Mouse (Mus musculus) A20 (cell line): ENCODE measurements around the gene Isx.

ENCODE experiments used
- DNase-seq: peaks from one replicate; pipeline ENCODE4 v3.0.0-alpha.2; 2011; ENCODE audit warnings: low read depth, low spot score

Isx gene

DNA sequence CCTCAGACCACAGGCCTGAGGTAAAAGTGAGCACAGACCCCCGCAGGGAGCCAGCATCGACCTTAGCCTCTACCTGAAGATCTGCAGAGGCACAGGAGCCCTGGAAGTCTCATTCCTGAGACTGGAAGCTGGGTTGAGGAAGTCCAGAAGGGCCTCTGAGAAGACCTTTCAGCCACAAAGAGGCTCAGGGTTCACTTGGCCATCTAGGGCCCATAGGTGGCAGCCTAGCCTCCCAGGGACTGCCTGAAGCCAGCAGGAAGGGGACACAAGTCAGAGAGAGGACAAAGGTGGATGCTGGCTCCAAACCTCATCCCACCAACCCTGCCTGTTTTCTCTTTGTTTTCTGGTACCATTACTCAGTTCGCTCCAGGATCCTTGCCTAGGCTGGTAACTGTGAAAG, at the start of gene Isx:
Isx (plus strand) TSS at position 234 of the 400 bp plus-strand sequence.
- no peak for DNase-seq

DNA sequence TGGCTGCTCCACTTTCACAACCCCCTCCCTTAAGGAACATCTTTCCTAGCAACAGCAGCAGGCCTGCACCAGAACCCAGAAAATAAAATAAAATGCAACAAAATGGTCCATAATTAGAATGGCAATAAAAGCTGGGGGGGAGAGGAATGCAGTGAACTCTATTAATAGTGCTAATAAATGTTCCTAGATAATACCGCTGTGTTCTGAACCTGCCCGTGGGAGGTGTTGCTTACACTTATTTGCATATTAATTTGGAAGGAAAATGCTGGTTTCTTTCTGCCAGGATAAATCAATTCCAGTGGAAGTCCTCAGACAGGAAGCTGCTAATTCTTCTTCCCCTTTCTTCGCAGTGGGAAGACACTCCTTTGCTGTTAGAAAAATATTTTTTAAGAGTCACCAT, 45.3 kb upstream of the Isx start:
- DNase-seq: no peak

DNA sequence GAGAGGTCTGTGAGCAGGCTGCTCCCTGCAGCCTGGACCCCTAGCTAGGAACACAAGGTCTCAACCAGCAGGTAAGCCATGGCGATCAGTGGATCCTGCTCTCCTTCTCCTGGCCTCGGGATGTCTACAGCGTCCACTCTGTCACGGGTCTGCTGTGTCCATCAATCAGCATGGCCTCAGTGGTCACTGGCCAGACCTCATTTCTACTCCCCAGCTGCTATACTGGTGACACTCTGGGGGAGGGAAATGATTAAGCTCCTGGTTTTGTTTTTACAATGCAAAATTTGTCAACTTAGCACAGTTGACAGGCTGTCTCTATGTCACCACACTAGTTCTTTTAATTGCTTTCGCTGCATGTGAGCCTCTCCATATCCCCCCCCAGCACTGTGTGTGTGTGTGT, 41.7 kb upstream of the Isx start:
- no peak for DNase-seq

DNA sequence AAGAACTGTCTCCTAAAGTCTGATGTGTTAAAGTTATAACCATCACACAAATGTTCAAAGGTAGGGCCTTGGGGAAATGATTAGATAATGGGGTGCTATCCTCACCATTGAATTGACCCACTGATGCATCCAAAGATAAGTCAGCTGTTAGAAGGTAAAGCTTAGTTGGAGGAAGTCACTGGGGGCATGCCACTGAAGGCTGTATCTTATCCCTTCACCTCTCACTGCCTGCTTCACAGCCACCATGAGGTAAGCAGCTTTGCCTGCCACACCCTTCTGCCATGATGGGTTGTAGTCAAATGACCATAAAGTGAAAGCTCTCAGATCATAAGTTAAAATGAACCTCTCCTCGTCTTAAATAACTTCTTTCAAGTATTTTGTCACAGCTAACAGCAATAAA, 38.7 kb upstream of the Isx start:
- no peak for DNase-seq

DNA sequence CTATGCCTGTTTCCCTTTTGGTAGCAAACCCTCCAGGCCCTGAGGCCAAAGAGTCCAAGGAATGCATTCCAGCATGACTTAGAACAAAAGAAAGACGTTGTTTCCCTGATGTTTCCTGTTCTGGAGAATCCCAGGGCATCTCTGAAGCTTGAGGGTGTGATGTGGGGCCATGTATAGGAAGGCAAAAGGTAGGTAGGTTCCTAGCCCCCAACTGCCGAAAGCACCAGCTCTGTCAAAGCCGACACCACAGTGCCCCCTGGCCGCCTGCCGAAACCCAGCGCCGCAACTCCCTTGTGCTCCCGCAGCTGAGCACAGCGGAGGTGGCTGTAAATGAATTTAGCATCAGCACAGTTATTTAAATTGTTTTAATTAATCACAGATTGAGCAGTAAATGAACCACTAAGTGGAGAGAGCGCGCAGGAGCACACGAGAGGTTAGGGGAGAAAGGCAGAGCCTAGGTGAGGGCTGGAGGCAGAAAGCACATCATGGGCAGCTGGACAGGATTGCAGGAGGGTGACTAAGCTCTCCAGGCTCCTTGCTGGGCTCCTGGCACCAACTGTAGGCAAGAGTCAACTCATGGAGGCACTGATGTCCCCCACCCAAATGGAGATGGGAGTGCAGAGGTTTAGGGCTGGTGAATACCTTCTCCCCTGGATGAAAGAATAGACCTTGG, 25.5 kb upstream of the Isx start:
- no peak for DNase-seq

DNA sequence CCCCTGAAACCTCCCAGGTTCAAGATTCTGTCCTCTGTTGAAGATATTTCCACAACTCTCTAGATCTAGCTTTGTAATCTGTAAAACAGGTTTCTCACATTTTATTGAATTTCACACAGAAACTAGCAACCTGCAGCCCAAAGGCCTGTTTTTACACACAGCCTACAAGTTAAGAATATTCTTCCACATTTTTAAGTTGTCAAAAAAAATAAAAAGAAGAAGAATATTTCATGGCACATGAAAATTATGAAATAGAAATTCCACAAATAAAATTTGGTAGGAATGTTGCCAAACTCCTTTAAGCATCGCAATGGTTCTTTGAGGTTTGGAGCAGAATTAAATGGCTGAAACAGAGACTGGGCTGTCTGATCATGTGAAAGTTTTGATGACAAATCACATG, 24.3 kb upstream of the Isx start:
- DNase-seq: no peak

DNA sequence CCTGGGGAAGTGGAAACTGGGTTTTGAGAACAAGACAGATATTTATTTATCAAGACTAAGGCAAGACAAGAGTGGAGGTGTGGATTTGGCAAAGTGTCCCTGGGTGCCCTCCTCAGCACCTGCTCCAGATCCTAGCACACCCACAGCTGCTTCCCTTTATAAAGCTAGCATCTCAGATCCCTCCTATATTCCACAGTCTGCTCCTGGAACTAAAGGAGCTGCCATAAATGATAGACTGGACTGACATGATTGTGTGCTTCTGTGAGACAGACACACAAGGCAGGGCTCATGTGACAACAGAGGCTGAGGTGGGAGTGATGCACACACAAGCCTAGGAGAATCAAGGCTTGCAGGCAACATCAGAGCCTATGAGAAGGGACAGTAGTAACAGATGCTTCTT, 22.0 kb upstream of the Isx start:
- DNase-seq: no peak

DNA sequence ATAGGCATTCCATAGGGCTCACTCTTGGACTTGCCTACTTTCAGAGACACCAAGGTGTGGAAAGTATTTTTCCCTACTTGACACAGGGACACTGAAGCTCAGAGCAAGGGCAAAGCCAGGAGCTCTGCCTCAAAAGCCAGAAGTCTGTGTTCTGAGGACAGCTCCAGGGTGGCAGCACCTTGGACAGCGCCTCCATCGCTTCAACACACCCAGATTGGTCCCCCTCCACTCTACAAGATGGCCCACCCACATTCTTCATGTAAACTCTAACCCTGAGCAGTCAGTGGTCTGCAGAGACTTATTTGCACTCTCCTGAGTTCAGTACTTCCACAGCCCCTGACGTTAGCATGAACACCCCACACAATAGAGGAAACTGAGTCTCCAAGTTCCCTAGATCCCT, 21.1 kb upstream of the Isx start:
- no peak for DNase-seq

DNA sequence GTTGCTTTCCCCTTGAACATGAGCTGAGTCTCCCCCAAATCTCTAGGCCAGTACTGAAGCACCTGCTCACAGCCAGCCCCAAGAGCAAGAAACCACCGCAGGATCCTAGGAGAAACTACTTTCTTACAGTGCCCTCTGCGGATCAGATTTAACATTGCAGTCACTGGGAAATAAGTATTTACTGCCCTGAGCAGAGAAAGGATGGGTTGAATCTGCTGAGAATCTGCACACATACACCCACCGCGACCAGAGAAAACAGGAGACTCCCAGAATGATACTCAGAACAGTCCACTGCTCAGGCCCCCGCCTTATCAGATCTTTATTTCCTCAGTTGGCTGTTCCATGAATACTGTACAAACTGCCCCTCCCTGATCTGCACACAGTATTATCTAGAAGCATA, 19.5 kb upstream of the Isx start:
- DNase-seq: no peak

DNA sequence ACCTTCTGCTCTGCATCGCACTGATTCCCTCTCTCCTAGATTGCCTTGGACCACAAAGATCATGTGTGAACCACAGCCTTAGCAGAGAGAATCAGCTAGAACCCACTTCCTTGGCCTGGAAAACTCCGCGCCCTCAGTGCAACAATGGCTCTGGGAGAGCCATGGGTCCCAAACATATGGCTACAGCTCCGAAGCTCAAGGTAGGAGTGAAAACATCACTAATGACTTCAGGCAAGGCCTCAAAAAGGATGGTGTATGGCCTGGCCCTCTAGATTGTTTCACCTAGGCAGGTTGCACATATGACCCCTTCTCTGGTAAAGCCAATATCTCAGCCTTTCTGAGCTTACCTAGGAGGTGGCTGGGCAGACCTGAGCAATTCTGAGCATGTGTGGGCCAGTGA, 18.2 kb upstream of the Isx start:
- no peak for DNase-seq

DNA sequence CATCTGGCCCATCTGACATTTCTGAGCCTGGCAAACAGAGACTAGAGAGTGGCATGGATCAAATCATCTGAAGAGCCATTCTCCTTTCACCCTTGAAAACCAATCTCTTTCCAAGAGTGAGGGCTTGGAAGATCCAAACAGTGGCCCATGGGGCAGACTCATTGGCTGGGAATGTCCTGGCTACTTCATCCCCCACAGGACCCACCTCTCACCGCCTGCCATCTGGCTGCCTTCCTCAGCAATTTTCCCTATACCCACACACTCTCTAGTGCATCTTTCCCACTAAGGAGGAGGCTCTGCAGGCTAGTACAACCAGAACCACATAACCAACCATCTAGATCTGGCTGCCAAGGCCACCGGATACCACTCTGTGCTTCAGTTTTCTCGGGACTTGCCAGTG, 17.6 kb upstream of the Isx start:
- no peak for DNase-seq

DNA sequence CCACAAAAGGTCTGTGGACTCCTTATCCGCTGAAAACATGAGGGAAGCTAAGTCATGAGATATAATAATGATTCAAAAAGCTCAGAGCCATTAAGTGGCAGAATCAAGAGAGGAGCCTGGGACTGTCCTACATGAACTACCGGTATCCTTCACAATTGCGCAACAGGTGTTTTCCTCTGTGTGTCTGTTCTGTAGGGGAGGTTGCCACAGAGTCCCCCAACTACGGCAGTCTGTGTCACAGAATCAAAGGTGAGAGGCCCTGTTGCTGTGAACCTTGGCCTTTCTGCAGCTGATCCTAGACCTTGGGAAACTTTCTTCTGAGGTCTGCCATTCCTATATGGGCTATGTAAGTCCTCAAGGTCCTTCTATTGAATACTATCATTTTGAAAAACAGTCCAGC, 13.7 kb upstream of the Isx start:
- no peak for DNase-seq

DNA sequence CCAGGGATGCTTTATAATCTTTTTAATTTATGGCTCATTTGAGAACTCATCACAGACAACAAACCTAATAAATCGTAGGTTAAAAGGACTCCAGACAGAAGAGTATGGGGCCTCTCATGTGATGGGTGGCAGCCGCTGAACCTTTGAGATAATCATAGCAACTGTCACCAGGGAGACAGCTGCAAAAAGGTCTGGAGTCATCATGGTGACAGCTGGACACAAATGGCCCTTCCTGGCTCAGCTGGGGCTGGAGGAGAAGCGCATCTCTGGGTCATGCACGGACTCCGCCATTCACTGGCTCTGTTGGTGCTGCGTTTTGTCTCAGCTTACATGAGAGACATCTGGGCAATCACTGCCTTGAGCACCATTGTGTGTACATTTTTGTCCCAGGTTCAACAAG, 12.5 kb upstream of the Isx start:
- DNase-seq: no peak

DNA sequence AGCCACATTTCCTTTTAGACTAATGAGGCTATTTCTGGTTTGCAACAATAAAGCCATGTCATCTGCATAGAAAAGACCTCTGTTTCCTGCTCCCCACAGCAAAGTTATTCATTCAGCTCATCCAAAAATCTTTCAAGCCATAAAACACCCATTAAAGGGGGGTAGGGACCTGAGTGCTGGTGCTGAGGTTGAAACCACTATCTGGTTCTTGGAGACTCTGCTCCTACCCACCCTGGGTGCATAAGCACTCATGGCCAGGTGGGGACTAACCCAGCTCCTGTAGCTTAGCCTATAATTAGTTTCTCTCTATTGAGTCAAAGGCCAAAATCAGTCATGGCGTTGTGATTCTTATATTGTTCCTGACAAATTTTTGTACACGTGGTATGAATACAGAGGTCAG, 10.4 kb upstream of the Isx start:
- no peak for DNase-seq

DNA sequence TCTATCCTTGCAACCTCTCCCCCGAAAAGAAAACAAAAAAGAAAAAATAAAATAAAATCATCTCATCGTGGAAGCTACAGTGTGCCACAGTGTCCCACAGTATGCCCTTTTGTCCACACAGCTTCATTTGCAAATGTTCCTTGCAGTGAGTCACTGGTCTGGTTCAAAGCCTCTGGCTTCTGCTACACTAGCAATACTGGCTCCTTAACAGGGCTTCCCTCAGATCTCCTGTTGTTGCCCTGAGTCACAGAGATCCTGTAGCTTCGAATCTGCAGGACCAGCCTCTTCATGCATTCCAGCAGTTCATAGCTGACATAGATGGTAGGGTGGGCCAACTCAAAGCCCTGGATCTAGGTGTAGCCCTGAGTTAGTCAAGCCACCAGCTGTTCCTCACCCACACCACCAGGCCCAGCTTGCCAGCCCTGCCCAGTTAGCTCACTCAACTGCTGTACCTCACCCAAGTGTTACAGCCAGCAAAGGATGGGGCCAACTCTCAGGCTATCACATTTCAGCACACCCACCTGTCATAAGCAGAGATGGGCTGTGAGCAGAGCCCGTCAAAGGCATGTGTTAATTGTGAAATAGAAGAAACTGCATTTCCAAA, 2.5 kb upstream of the Isx start:
- DNase-seq: no peak

DNA sequence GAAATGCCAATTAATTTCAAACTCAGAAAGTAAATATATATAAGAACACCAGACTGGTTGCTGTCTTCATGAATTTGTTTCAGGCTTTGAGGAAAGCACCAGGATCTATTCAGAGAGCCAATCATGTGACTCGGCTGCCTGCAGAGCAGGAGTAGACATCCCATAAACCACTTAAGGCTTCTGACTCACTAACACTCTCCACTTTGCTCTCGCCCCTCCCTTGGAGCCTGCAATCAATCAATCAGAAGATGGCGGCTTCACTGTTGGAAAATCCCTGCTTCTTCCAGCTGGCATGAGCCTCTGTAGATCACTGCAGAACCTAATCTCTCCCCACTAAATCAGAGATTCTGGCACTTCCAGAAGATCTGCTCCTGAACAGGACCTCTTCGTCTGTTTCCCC, 1.3 kb upstream of the Isx start:
- DNase-seq: no peak

DNA sequence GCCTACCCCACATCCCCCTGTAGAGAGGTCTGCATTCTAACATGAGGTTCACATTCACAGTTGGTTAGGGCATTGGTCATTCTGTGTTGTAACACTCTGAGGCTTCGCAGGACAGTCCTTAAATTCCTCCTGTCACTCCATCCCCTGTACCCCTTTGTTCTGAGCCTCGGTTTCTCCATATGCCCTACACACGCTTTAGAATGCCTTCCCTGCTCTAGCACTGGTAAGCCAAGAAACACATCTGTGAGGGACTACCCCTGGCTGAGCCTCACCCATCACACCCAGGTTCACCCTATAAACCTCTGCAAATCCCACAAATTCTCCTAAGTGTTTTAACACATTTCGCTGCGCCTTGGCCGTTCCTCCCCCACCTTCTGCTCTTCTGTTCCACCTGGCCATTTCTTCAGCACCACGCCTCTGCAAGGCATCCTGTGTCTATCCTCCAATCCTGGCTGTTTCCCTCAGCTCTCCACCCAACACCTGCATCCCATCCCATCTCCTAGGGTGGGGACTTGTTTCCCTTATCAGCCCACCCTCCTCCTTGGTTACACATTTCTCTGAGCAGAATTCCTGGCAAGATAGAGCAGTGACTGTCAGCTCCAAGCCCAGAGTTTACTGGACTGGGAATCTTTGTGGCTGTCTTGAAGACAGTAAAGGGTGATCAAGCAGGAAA, 686 bp upstream of the Isx start:
- no peak for DNase-seq

DNA sequence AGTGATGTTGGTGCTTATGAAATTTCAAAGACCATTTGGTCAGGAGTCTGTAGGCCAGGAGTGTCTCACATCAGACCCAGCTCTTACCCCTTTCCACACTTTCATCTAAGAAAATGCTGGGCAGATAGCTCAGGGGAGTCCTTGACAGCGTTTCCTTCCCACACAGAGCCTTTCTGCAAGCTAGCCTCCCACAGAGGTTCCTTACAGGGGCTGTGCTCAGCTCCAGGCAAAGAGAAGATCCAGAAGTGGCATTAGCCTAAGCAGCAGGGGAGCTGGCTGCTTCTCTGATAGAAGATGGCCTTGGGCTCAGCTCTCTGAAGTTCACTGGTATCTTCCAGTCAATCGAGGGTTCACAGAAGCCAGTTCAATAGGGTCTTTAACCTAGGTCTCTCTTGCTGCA, 1.6 kb downstream of the Isx start:
- no peak for DNase-seq

DNA sequence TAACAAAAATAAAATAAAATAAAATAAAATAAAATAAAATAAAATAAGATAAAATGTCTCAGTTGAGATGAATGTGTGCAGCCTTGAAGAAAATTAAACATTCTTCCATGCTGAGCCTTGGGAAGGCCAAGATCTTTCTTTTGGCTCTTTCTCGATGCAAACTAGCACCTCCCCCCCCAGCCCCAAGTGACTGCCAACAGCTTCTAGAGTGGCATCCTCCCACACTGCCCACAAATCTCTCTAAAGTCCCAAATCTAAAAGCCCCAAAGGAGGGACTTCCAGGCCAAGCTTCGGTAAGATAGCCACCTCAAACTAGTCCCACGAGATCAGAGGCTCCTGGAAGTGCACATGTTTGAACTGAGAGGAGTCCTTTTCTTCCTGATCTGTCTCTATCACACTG, 5.7 kb downstream of the Isx start:
- no peak for DNase-seq

DNA sequence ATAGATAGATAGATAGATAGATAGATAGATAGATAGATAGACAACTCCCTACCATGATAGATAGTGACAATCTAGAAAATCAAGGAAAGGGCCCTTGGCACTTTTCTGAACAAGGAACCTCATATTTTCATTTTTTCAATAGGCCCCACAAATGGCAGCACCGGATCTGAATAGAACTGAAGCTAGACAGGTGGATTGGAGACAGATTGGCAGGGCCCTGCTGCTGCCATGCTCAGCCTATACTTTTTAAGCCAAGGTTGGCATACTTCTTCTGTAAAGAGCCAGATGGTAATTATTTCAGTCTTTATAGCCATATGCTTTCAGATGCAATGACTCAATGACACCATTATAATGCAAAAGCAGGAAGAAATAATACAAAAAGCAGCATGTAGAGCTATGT, 15.8 kb downstream of the Isx start:
- DNase-seq: no peak

DNA sequence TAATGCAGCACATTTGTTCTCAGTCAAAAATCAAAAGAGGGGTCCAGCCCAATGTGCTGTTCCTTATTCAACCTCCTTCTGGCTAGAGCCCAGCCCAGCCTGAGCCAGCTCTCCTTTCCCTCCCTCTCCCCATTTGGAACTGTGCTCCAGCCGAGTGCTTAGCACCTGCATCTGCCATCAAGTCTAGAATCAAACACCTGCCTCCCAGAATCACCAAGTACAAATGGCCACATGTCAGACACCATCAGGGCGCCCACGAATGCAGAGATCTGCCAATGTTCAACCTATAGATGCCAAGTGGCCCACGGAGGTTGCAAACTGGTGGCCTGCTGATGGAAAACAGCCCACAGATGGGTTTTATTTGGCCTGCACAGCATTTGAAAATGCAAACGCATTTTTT, 18.1 kb downstream of the Isx start:
- no peak for DNase-seq

DNA sequence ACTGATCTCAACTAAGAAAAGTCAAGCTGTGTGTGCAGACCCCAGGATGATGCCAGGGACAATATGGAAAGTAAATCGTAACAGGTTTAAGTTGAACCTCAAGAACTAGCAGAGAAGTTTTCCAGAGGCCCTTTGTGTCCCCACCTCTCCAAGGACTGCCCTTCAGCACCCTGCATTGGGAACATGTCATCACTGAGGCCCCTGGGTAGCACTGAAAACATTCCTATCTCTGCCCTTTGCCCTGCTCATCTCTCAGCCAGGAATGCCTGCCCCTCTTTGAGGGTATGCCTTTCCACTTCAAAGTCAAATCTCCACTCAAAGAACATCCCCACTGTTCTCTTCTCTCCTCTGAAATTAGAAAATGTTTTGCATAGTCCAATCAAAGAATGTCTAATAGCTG, 23.3 kb downstream of the Isx start:
- no peak for DNase-seq

DNA sequence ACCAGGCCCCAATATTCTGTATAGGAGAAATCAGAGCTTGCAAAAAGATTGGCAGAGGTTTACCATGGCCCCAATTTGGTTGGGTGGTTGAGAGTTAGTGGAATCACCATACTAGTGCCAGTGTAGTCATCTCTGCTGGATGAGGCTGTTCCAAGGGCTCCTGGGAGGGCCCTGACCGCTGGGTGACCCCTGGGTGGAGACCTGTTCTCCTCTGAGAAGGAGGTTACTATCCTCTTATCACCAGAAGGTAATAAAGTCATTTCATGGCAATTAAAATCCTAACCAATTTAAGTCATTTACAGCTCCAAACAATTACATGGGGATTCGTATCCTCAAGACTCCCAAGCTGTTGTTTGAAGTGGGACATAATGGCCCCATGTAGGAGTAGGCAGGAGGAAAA, 24.3 kb downstream of the Isx start:
- no peak for DNase-seq

DNA sequence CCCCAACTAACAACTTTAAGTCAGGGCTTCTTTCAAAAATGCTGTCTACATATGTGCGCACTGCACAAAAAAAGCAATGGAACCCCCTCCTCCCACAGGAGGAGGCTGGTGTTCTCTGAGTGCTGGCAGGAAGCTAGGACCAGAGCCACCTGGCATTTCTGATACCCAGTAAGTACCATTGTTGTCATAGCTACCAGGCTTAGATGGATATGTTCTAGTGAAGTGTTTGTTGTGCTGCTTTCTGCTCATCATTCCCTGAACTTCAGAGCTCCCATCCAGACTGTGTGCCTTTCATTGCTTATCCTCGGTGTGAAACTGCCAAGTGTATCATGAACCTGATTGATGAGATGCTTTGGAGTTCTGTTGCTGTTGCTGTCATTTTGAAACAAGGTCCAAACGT, 26.8 kb downstream of the Isx start:
- DNase-seq: no peak
